Mouse (Mus musculus): ENCODE results near the gene Hoxb5. TPM values are rescaled to one million over a fixed set of nuclear protein-coding genes. Genes with fewer than 3 reads are reported as not detected.

Gene Hoxb5
- polyA plus RNA-seq, 1 experiment from 2014 or later = 0.37 TPM

GRCm38 (mm10) chr11:96344878-96345159 is 41.7 kb downstream of the Hoxb5 start:
- H3K27me3 ChIP-seq (ENCODE audit: control insufficient read depth, insufficient read depth, low read depth, low read length) = peaks cover 92% of the 10 kb centered on the region
- no peaks in the 10 kb centered on the region for H3K9me3 ChIP-seq (replicated peaks; ENCODE audit: control insufficient read depth, low read length)
- no peak for ATAC-seq (ENCODE audit: low read depth)
- H3K4me1 ChIP-seq (ENCODE audit: control insufficient read depth, low read depth, low read length) = no peaks in the 10 kb centered on the region; the same call in 1 of the 2 replicates
- no peak overlapping the region for H3K9ac ChIP-seq (ENCODE audit: low read depth, low read length)
- H3K27ac ChIP-seq (ENCODE audit: low read length) = no peak overlapping the region
- H3K36me3 ChIP-seq (ENCODE audit: control insufficient read depth, insufficient read depth) = no peaks in the 10 kb centered on the region
- H3K4me3 ChIP-seq (ENCODE audit: low read depth, low read length) = no peak overlapping the region
- no peak overlapping the region for H3K4me2 ChIP-seq (ENCODE audit: low read depth, low read length)
- WGBS (ENCODE audit: insufficient replicate concordance) = 48% methylated on average over 5 of the region's 6 CpGs

- no peak overlapping the region for H3K9ac ChIP-seq (ENCODE audit: low read depth, low read length)
- no peak overlapping the region for H3K27ac ChIP-seq (ENCODE audit: low read length)
- H3K4me1 ChIP-seq (ENCODE audit: control insufficient read depth, low read depth, low read length) = no peaks in the 10 kb centered on the region; the same call in 1 of the 2 replicates
- peak overlapping the region; percentile 24; the same call in 1 of the 2 replicates for H3K4me3 ChIP-seq (ENCODE audit: low read depth, low read length)
- H3K27me3 ChIP-seq (ENCODE audit: control insufficient read depth, insufficient read depth, low read depth, low read length) = peaks cover 90% of the 10 kb centered on the region
- WGBS (ENCODE audit: insufficient replicate concordance) = 6% methylated on average over 47 of the region's 56 CpGs
- H3K9me3 ChIP-seq (replicated peaks; ENCODE audit: control insufficient read depth, low read length) = no peaks in the 10 kb centered on the region
- no peaks in the 10 kb centered on the region for H3K36me3 ChIP-seq (ENCODE audit: control insufficient read depth, insufficient read depth)
- peak overlapping the region; percentile 32; the same call in 1 of the 2 replicates for H3K4me2 ChIP-seq (ENCODE audit: low read depth, low read length)
- ATAC-seq (ENCODE audit: low read depth) = no peak
Observed at GRCm38 (mm10) chr11:96345220-96345892, 42.2 kb downstream of the Hoxb5 start.

DNA sequence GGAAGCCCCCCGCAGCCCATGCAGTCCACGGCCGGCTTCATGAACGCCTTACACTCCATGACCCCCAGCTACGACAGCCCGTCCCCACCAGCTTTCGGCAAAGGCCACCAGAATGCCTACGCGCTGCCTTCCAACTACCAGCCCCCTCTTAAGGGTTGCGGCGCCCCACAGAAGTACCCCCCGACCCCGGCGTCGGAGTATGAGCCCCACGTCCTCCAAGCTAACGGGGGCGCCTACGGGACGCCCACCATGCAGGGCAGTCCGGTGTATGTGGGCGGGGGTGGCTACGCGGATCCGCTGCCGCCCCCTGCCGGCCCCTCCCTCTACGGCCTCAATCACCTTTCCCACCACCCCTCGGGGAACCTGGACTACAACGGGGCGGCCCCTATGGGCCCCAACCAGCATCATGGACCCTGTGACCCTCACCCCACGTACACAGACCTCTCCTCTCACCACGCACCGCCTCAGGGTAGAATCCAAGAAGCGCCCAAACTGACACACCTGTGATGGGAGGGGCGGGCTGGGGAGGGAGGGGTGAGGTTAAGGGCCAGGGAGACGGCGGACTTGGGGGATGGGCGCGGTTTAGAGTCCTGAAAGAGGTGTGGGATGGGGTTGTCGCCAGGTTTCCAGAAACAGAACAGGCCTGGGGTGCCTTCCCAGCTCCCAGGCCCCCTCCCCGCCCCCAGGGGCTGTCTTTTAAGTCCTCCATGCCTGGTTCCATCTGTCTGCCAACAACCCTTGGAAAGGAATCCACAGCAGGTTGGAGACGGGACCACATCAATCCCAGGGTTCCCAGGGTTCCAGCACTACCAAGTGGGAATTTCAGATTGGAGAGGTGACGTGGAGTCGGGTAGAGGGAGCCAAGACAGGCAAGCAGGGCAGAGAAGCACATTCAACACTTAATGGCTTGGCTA is 43.0 kb downstream of the Hoxb5 start:
- Histone ChIP-seq H3K4me3 (ENCODE audit: low read depth, low read length) (peak overlapping the region; percentile 24; the same call in 1 of the 2 replicates), H3K27ac (ENCODE audit: low read length) (no peak overlapping the region), H3K4me2 (ENCODE audit: low read depth, low read length) (no peak overlapping the region), H3K27me3 (ENCODE audit: control insufficient read depth, insufficient read depth, low read depth, low read length) (peaks cover 89% of the 10 kb centered on the region), H3K36me3 (ENCODE audit: control insufficient read depth, insufficient read depth) (no peaks in the 10 kb centered on the region), H3K9me3 (replicated peaks; ENCODE audit: control insufficient read depth, low read length) (no peaks in the 10 kb centered on the region), H3K4me1 (ENCODE audit: control insufficient read depth, low read depth, low read length) (no peaks in the 10 kb centered on the region; the same call in 1 of the 2 replicates), H3K9ac (ENCODE audit: low read depth, low read length) (no peak overlapping the region)
- no peak for ATAC-seq (ENCODE audit: low read depth)
- 14% methylated on average over 45 of the region's 45 CpGs for WGBS (ENCODE audit: insufficient replicate concordance)

DNA sequence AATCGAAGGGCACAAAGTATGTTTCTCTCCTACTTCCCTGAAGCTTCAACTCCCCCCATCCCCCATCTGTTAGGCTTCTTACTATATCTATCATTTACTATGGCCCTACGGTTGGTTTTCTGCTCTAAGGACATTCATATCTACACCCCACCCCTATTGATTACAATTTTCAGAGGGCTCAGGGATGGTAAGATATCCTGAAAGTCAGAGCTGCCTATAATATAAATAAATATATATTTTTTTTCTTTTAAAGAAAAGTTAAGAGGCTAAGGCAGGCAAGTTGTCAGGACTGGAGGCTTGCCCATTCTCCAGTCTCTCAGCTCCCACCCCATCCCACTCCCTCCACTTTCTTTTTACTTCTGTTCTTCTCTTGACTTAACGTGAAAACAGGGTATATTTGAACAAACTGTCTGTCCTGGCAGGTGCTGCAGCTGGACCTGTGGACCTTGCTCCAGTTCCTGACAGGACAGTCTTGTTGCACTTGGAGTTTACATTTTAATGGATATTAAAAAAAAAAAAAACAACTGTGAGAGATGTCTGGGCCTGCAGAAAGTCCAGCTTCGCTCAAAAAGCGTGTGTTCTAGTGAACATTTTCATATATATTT is 43.9 kb downstream of the Hoxb5 start:
- Histone ChIP-seq H3K27me3 (ENCODE audit: control insufficient read depth, insufficient read depth, low read depth, low read length) (peaks cover 89% of the 10 kb centered on the region), H3K4me2 (ENCODE audit: low read depth, low read length) (no peak overlapping the region), H3K9me3 (replicated peaks; ENCODE audit: control insufficient read depth, low read length) (no peaks in the 10 kb centered on the region), H3K4me1 (ENCODE audit: control insufficient read depth, low read depth, low read length) (no peaks in the 10 kb centered on the region; the same call in 1 of the 2 replicates), H3K36me3 (ENCODE audit: control insufficient read depth, insufficient read depth) (no peaks in the 10 kb centered on the region), H3K9ac (ENCODE audit: low read depth, low read length) (no peak overlapping the region), H3K27ac (ENCODE audit: low read length) (no peak overlapping the region), H3K4me3 (ENCODE audit: low read depth, low read length) (no peak overlapping the region)
- ATAC-seq (ENCODE audit: low read depth) = no peak
- 43% methylated on average over 5 of the region's 5 CpGs for WGBS (ENCODE audit: insufficient replicate concordance)

- Histone ChIP-seq H3K27ac (ENCODE audit: low read length) (no peak overlapping the region), H3K4me2 (ENCODE audit: low read depth, low read length) (no peak overlapping the region), H3K27me3 (ENCODE audit: control insufficient read depth, insufficient read depth, low read depth, low read length) (peaks cover 89% of the 10 kb centered on the region), H3K4me3 (ENCODE audit: low read depth, low read length) (no peak overlapping the region), H3K4me1 (ENCODE audit: control insufficient read depth, low read depth, low read length) (no peaks in the 10 kb centered on the region; the same call in 1 of the 2 replicates), H3K36me3 (ENCODE audit: control insufficient read depth, insufficient read depth) (no peaks in the 10 kb centered on the region), H3K9ac (ENCODE audit: low read depth, low read length) (no peak overlapping the region), H3K9me3 (replicated peaks; ENCODE audit: control insufficient read depth, low read length) (no peaks in the 10 kb centered on the region)
- ATAC-seq (ENCODE audit: low read depth) = no peak
- WGBS (ENCODE audit: insufficient replicate concordance) = 27% methylated on average over 4 of the region's 4 CpGs
Observed at GRCm38 (mm10) chr11:96347717-96348116, 44.6 kb downstream of the Hoxb5 start.

- Histone ChIP-seq H3K9ac (ENCODE audit: low read depth, low read length) (no peak overlapping the region), H3K27ac (ENCODE audit: low read length) (no peak overlapping the region), H3K4me1 (ENCODE audit: control insufficient read depth, low read depth, low read length) (no peaks in the 10 kb centered on the region; the same call in 1 of the 2 replicates)
Observed at GRCm38 (mm10) chr11:96348141-96348928, 45.2 kb downstream of the Hoxb5 start.

DNA sequence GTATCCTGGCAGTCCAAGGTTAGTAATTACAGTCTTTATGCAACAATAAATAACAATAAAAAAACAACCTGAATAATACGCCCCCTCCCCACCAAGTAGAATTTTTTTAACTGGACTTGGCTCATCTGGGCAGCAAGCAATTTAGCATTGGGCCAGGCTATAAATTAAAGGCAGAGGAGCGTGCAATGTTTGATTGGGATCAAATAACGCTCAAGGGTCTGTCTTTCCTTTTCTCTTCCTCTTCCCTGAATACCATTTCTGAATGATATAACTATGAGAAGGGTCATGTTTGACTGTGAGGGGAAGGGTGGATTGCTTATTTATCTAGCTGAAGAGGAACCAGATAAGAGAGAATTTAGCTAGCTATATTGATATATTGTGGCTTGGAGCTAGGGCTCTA is 45.9 kb downstream of the Hoxb5 start:
- Histone ChIP-seq H3K9me3 (replicated peaks; ENCODE audit: control insufficient read depth, low read length) (no peaks in the 10 kb centered on the region), H3K27ac (ENCODE audit: low read length) (no peak overlapping the region), H3K4me2 (ENCODE audit: low read depth, low read length) (no peak overlapping the region), H3K36me3 (ENCODE audit: control insufficient read depth, insufficient read depth) (no peaks in the 10 kb centered on the region), H3K4me3 (ENCODE audit: low read depth, low read length) (no peak overlapping the region), H3K4me1 (ENCODE audit: control insufficient read depth, low read depth, low read length) (no peaks in the 10 kb centered on the region; the same call in 1 of the 2 replicates), H3K27me3 (ENCODE audit: control insufficient read depth, insufficient read depth, low read depth, low read length) (peaks cover 87% of the 10 kb centered on the region), H3K9ac (ENCODE audit: low read depth, low read length) (no peak overlapping the region)
- 46% methylated on average over 3 of the region's 3 CpGs for WGBS (ENCODE audit: insufficient replicate concordance)
- no peak for ATAC-seq (ENCODE audit: low read depth)

More at GRCm38 (mm10) chr11:96348141-96348928, 45.2 kb downstream of the Hoxb5 start:
- H3K36me3 ChIP-seq (ENCODE audit: control insufficient read depth, insufficient read depth) = no peaks in the 10 kb centered on the region
- H3K4me2 ChIP-seq (ENCODE audit: low read depth, low read length) = no peak overlapping the region
- ATAC-seq (ENCODE audit: low read depth) = no peak
- H3K27me3 ChIP-seq (ENCODE audit: control insufficient read depth, insufficient read depth, low read depth, low read length) = peaks cover 89% of the 10 kb centered on the region
- H3K9me3 ChIP-seq (replicated peaks; ENCODE audit: control insufficient read depth, low read length) = no peaks in the 10 kb centered on the region
- 26% methylated on average over 21 of the region's 21 CpGs for WGBS (ENCODE audit: insufficient replicate concordance)
- H3K4me3 ChIP-seq (ENCODE audit: low read depth, low read length) = no peak overlapping the region

DNA sequence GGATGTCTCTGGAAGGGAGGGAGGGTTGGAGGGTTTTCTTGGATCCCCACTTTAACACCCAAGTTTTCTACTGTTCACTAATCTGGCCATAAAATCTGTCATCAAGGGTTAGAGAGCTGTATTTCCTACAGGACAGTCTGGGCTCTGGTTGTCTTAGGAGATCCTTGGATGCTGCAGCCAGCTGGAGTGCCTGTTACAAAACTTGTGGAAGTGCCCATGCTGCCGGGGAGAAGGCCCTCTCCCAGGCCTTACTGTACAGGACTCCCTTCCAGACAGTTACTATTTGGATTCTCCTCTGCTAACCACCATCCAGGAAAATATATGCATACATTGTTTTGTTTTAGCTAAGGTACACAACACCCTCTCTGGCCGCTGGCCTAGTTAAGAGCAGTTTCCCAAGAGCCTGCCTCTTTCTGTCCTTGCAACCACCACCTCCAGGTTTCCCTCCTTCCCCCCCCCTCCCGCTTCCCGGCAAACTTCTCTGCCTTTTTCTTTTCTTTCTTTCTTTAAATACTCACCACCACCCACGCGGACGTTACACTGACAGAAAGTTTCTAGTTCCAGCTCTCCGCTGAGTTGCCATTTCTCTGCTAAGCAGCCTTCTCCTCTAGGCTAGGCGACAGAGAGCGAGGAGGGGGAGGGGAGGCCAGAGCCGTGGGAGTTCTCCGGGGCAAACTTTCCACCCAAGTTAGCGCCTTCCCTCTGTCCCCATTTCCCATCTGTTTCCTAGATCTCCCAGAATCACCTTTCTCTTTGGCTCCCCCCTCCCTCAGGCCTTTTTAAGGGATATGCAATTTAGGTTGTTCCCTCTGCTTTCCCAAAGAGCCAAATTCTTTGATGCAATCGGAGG is 46.6 kb downstream of the Hoxb5 start:
- no peak for ATAC-seq (ENCODE audit: low read depth)
- H3K4me3 ChIP-seq (ENCODE audit: low read depth, low read length) = no peak overlapping the region
- no peaks in the 10 kb centered on the region for H3K9me3 ChIP-seq (replicated peaks; ENCODE audit: control insufficient read depth, low read length)
- no peak overlapping the region for H3K9ac ChIP-seq (ENCODE audit: low read depth, low read length)
- no peak overlapping the region for H3K27ac ChIP-seq (ENCODE audit: low read length)
- no peaks in the 10 kb centered on the region; the same call in 1 of the 2 replicates for H3K4me1 ChIP-seq (ENCODE audit: control insufficient read depth, low read depth, low read length)
- H3K4me2 ChIP-seq (ENCODE audit: low read depth, low read length) = no peak overlapping the region
- H3K36me3 ChIP-seq (ENCODE audit: control insufficient read depth, insufficient read depth) = no peaks in the 10 kb centered on the region
- H3K27me3 ChIP-seq (ENCODE audit: control insufficient read depth, insufficient read depth, low read depth, low read length) = peaks cover 87% of the 10 kb centered on the region
- 38% methylated on average over 14 of the region's 14 CpGs for WGBS (ENCODE audit: insufficient replicate concordance)
